Mouse (Mus musculus): ENCODE measurements at regions not wholly inside any gene's neighbourhood (a gene's known extent, or its start where the extent isn't known, plus 50 kb on each side); places are given as distances from the start of the nearest gene placed in this dataset.

DNA sequence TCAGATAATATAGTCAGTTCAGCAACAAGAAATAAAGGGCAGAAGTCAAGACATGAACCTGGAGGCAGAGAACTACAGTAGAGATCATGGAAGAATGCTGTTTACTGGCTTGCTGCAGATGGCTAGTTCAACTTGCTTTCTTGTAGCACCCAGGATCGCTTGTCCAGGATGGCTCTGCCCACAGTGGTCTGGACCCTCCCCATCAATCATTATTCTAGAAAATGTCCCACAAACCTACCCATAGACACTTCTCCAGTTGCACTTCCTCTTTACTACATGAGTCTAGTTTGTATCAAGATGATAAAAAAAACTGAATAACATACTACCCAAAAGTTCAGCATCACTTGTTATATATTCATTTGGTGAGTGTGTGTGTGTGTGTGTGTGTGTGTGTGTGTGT lies 477.4 kb downstream of the Efna5 start:
- no peak overlapping the region for H3K4me2 ChIP-seq
- 86% methylated on average over 1 of the region's 1 CpGs for WGBS
- no peaks in the 10 kb centered on the region for H3K27me3 ChIP-seq
- no peak overlapping the region for H3K9ac ChIP-seq
- no peaks in the 10 kb centered on the region for H3K9me3 ChIP-seq
- ATAC-seq (ENCODE audit: insufficient number of reproducible peaks, insufficient read depth, low FRiP score, low TSS enrichment, low read depth): no peak
- H3K27ac ChIP-seq: no peak overlapping the region
- no peak overlapping the region for H3K4me3 ChIP-seq
- no peaks in the 10 kb centered on the region for H3K36me3 ChIP-seq
- H3K4me1 ChIP-seq: no peaks in the 10 kb centered on the region

DNA sequence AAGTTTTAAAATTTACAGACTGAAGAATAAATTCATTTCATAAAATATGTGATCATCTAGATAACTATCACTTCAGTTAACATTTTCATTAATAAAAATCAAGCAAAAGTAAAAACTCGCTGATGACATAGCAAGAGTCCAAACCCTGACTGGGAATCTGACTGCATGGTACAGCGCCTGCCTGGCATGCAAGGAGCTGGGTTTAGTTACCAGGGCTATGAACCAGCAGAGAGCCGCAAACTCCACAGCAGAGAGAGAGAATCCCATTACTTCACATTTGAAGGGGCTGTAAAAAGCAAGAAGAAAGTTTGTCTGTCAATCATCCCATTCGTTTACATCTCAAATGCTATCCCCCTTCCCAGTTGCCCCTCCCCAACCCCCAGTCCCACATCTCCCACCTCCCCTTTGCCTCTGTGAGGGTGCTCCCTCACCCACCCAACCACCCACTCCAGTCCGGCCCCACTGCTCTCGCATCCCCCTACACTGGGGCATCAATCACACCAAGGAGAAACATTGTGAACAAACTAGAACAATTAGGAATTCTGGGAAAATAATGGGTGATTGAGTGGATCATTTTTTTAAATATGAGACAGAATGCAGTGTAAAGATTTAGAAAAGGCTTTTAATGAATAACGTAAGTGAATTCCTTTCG lies 487.6 kb downstream of the Efna5 start:
- Histone ChIP-seq H3K9ac (no peak overlapping the region), H3K27me3 (no peaks in the 10 kb centered on the region), H3K4me3 (no peak overlapping the region), H3K36me3 (no peaks in the 10 kb centered on the region), H3K4me1 (no peaks in the 10 kb centered on the region), H3K27ac (no peak overlapping the region), H3K4me2 (no peak overlapping the region), H3K9me3 (no peaks in the 10 kb centered on the region)
- ATAC-seq (ENCODE audit: insufficient number of reproducible peaks, insufficient read depth, low FRiP score, low TSS enrichment, low read depth): no peak
- WGBS: 88% methylated on average over 8 of the region's 8 CpGs

DNA sequence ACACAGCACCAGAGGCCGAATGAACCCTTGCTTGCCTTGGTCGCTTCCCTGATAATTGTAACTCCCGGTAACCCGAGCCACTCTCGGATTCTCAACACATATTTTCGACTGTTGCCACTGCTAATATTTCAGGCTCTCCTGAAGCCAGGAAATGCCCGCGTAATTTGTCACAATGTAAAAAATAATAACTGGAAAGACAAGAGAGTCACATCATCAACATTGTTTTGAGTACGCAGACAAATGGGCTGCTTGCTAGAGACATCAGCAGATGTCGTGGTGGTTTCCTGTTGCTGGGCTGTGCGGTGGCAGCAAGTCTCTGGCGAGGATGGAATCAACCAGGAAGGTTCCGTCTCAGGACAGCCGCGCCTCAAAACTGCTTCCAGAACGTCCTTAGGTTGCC lies 497.1 kb downstream of the Efna5 start:
- no peak for ATAC-seq (ENCODE audit: insufficient number of reproducible peaks, insufficient read depth, low FRiP score, low TSS enrichment, low read depth)
- Histone ChIP-seq H3K4me3 (no peak overlapping the region), H3K36me3 (no peaks in the 10 kb centered on the region), H3K9me3 (no peaks in the 10 kb centered on the region), H3K4me1 (no peaks in the 10 kb centered on the region), H3K27ac (no peak overlapping the region), H3K27me3 (no peaks in the 10 kb centered on the region), H3K9ac (no peak overlapping the region), H3K4me2 (peak overlapping the region; percentile 44)
- WGBS: 40% methylated on average over 16 of the region's 16 CpGs

DNA sequence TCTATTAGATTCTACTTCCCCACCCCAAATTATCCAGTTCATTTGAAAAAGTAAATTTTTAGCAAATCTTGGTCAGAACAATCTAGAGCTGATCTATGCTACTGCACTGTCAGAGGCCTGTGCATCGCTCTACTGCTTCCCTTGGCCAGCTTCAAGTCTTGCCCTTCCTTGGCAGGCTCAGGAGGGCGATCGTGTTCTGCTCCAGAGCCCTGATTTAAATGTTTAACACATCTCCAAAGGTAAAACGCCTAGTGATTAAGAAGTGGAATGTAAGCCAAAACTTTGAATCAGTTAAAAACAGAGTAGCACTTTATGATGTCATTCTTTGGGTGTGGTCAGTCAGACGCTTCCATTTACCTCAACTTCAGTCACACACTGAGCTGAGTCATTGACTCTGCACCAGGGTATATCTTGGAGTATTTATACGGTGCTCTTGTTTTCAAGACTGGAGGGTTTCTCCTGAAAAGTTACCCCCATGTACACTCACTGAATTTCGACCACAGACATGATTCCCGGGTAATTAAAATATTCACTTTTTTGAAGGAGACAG lies 502.2 kb downstream of the Efna5 start:
- Histone ChIP-seq H3K36me3 (no peaks in the 10 kb centered on the region), H3K9me3 (no peaks in the 10 kb centered on the region), H3K9ac (no peak overlapping the region), H3K4me2 (no peak overlapping the region), H3K27me3 (no peaks in the 10 kb centered on the region), H3K4me1 (no peaks in the 10 kb centered on the region), H3K27ac (no peak overlapping the region), H3K4me3 (no peak overlapping the region)
- 81% methylated on average over 8 of the region's 8 CpGs for WGBS
- no peak for ATAC-seq (ENCODE audit: insufficient number of reproducible peaks, insufficient read depth, low FRiP score, low TSS enrichment, low read depth)

DNA sequence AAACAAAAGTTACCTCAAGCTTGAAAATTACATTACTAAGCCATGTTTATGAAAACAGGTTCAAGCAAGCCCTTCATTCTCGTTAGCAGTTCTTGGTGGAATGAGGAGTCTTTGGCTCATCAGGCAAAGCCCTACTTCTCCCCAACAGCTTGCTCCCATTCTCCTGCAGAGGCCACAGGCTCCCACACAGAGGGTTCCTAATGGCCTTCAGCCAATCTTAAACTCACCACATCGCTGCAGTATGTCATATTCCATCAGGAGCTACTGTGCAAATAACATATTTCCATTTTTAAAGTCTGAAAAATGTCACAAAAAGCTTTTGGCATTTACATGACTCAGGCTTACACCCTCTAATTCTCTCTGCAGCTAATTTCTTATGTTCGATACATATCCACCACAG lies 512.0 kb downstream of the Efna5 start:
- H3K9me3 ChIP-seq: no peaks in the 10 kb centered on the region
- H3K27me3 ChIP-seq: no peaks in the 10 kb centered on the region
- H3K9ac ChIP-seq: no peak overlapping the region
- peaks cover 4% of the 10 kb centered on the region; the same call in 1 of the 2 replicates for H3K4me1 ChIP-seq
- H3K4me3 ChIP-seq: no peak overlapping the region
- no peak overlapping the region for H3K4me2 ChIP-seq
- 67% methylated on average over 3 of the region's 3 CpGs for WGBS
- H3K27ac ChIP-seq: no peak overlapping the region
- ATAC-seq (ENCODE audit: insufficient number of reproducible peaks, insufficient read depth, low FRiP score, low TSS enrichment, low read depth): no peak
- H3K36me3 ChIP-seq: no peaks in the 10 kb centered on the region

DNA sequence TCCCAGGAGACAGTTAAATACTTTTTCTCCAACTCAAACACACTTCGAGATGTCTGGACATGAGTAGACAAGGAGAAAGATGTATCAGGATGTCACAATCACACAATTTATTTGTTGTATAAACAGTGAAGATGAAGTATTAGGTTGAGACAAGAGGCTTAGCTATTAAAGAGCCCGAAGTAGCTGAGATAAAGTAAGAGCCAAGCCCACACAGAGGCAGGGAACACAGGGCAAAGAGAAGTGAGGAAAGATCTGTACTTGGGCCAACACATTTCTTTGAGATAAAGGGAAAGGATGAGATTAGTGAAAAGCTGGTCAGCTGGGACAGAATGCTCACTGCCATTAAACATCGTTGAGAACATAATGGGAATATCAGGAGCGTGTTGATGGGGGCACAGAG lies 513.2 kb downstream of the Efna5 start:
- H3K9me3 ChIP-seq: no peaks in the 10 kb centered on the region
- 64% methylated on average over 4 of the region's 4 CpGs for WGBS
- H3K9ac ChIP-seq: no peak overlapping the region
- no peak overlapping the region for H3K27ac ChIP-seq
- H3K4me2 ChIP-seq: no peak overlapping the region
- no peaks in the 10 kb centered on the region for H3K27me3 ChIP-seq
- H3K36me3 ChIP-seq: no peaks in the 10 kb centered on the region
- no peak for ATAC-seq (ENCODE audit: insufficient number of reproducible peaks, insufficient read depth, low FRiP score, low TSS enrichment, low read depth)
- no peak overlapping the region for H3K4me3 ChIP-seq
- H3K4me1 ChIP-seq: peaks cover 4% of the 10 kb centered on the region; the same call in 1 of the 2 replicates

DNA sequence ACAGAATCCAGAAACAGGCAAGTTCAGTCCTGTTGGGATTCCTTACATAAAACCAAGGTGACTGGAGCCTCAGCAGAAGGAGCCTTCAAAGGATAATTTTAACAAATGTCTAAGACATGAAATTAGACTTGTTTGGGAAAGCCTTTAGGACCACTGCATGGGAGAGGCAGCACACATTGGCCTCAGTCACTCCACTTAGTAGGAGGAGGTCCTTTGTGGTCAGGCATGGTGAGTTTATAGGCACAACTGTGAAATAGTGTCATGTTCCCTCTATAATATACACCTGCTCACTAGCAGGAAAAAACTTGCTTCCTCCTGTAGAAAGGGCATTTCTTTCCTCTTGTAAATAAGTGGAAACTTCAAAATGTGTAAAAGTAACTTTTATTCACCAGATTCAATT lies 522.8 kb downstream of the Efna5 start:
- no peak for ATAC-seq (ENCODE audit: insufficient number of reproducible peaks, insufficient read depth, low FRiP score, low TSS enrichment, low read depth)
- Histone ChIP-seq H3K4me3 (no peak overlapping the region), H3K9ac (no peak overlapping the region), H3K27me3 (no peaks in the 10 kb centered on the region), H3K27ac (no peak overlapping the region), H3K36me3 (no peaks in the 10 kb centered on the region), H3K4me2 (no peak overlapping the region), H3K4me1 (no peaks in the 10 kb centered on the region), H3K9me3 (peaks cover 6% of the 10 kb centered on the region; the same call in 1 of the 2 replicates)

DNA sequence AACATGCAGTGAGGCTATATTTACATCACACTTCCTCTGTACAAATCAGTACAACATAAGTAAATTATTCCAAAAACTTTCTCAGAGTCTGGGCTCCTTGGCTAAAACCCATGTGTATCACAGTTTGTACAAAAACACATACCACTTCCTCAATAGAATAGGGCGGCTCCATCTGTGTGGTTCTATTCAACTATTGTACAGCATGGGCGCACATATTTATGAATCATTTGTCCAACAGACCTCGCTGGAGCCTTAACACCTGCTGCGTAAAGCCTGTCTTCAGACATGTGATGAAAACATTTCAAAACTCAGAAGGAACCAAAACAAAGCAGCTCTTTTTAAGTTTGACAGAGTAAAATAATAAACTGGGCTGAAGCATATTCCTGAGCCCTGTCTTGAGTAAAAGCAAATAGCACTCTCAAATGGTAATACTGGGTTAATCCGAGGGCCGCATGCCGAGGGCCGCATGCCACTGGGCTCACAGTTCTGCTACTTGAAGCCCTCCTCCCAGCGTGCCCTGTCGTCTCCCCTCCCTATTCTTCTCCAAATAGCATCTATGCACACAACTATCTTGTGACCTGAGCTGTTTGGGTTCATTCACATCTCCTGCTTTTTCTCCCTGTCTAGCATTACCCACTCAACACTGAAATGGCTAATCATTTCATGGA lies 543.1 kb downstream of the Efna5 start:
- Histone ChIP-seq H3K4me1 (no peaks in the 10 kb centered on the region), H3K9me3 (no peaks in the 10 kb centered on the region), H3K4me2 (no peak overlapping the region), H3K27ac (no peak overlapping the region), H3K36me3 (no peaks in the 10 kb centered on the region), H3K4me3 (no peak overlapping the region), H3K9ac (no peak overlapping the region), H3K27me3 (no peaks in the 10 kb centered on the region)
- WGBS: 67% methylated on average over 10 of the region's 10 CpGs
- no peak for ATAC-seq (ENCODE audit: insufficient number of reproducible peaks, insufficient read depth, low FRiP score, low TSS enrichment, low read depth)

DNA sequence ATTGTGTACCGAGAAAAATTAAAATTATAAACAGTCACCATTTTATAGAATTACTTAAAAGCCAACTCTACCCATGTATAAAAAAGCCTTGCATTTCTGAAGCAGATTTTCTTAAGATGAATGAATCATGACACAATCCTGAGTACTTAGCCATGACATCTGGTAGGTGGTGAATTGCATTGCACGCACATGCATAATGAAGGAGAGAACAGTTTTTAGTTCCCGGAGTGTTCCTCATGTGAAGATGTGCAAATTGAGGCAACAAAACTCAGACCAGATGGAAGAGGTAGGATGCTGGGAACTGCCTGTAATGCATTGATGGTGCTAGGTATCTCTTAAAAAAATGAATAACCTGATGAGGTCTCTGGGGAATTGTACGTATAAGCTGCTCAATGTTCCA lies 550.9 kb downstream of the Efna5 start:
- H3K36me3 ChIP-seq: no peaks in the 10 kb centered on the region
- no peak overlapping the region for H3K4me3 ChIP-seq
- H3K9me3 ChIP-seq: no peaks in the 10 kb centered on the region
- no peaks in the 10 kb centered on the region for H3K27me3 ChIP-seq
- H3K4me2 ChIP-seq: no peak overlapping the region
- no peak overlapping the region for H3K27ac ChIP-seq
- no peak overlapping the region for H3K9ac ChIP-seq
- no peak for ATAC-seq (ENCODE audit: insufficient number of reproducible peaks, insufficient read depth, low FRiP score, low TSS enrichment, low read depth)
- 68% methylated on average over 4 of the region's 4 CpGs for WGBS
- no peaks in the 10 kb centered on the region for H3K4me1 ChIP-seq

DNA sequence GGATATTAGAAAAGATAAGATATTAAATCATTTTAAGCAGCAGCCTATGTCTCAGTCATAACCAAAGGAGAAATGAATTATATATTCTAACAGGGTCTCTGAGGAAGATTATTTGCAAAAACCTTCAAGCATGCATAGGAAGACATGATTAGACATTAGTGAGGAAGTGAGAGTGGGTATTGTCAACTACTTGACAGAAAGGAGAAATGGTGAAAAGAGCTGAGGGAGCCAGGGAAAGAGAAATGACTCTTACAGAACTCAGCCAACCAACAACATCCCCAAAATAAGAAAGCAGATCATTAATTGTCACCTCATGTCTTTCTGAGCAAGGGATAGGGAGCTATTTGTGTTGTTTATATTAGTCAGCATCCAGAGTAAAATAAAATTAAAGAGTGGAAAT lies 554.3 kb downstream of the Efna5 start:
- no peak overlapping the region for H3K27ac ChIP-seq
- no peak for ATAC-seq (ENCODE audit: insufficient number of reproducible peaks, insufficient read depth, low FRiP score, low TSS enrichment, low read depth)
- H3K4me2 ChIP-seq: no peak overlapping the region
- no peaks in the 10 kb centered on the region for H3K27me3 ChIP-seq
- no peaks in the 10 kb centered on the region for H3K4me1 ChIP-seq
- no peaks in the 10 kb centered on the region for H3K36me3 ChIP-seq
- H3K9me3 ChIP-seq: no peaks in the 10 kb centered on the region
- no peak overlapping the region for H3K9ac ChIP-seq
- H3K4me3 ChIP-seq: no peak overlapping the region

DNA sequence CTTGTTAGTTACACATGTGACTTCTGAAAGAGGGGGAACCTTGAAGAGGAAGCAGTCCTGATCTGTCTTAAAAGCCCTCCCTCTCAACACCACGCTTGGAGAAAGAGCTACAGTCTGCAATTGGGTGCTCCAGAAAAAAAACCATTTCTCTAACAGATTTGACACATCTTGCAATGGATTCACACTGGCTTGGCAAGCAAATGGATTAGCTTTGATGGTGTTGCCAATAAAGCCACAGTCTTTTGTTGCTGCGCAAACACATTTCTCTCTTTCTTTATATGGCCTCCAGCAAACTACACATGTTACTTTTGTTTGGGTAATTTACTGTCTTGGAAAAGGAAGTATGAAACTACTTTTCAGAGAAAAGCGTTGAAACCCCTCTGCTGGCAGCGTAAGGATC lies 562.1 kb downstream of the Efna5 start:
- Histone ChIP-seq H3K9ac (no peak overlapping the region), H3K4me1 (no peaks in the 10 kb centered on the region), H3K27me3 (no peaks in the 10 kb centered on the region), H3K9me3 (no peaks in the 10 kb centered on the region), H3K27ac (no peak overlapping the region), H3K4me2 (no peak overlapping the region), H3K36me3 (no peaks in the 10 kb centered on the region), H3K4me3 (no peak overlapping the region)
- ATAC-seq (ENCODE audit: insufficient number of reproducible peaks, insufficient read depth, low FRiP score, low TSS enrichment, low read depth): no peak
- WGBS: 50% methylated on average over 4 of the region's 4 CpGs

DNA sequence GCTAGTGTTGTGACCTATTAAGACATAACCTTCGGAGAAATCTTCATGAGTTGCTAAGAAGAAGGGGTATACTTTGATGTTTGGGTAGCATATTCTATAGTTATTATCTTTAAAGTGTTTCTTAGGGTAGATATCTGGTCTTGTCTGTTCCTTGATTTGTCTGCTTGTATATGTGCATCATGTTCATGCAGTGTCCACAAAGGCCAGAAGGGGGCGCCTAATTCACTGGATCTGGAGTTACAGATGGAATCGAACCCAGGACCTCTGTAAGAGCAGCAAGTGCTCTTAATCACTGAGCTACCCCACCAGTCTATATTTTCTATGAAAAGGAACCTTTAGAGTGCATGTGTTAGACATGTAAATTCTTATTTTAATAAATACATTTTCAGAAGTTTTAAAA lies 571.1 kb downstream of the Efna5 start:
- no peaks in the 10 kb centered on the region for H3K4me1 ChIP-seq
- no peaks in the 10 kb centered on the region for H3K9me3 ChIP-seq
- H3K4me3 ChIP-seq: no peak overlapping the region
- ATAC-seq (ENCODE audit: insufficient number of reproducible peaks, insufficient read depth, low FRiP score, low TSS enrichment, low read depth): no peak
- H3K9ac ChIP-seq: no peak overlapping the region
- H3K27ac ChIP-seq: no peak overlapping the region
- 51% methylated on average over 3 of the region's 3 CpGs for WGBS
- no peaks in the 10 kb centered on the region for H3K36me3 ChIP-seq
- H3K27me3 ChIP-seq: no peaks in the 10 kb centered on the region
- no peak overlapping the region for H3K4me2 ChIP-seq

Data from embryonic facial prominence, embryonic 13.5 days (tissue).